Mouse (Mus musculus): ENCODE measurements around the gene Fam192a.

Gene Fam192a

GRCm38 (mm10) chr8:94601607-94602385 lies at the start of gene Fam192a, which contains the start of gene Rspry1:
Gene Fam192a, minus strand, starts transcription at chr8:94601997.
Gene Rspry1, plus strand, starts transcription at chr8:94601937.
- peak; percentile 100 for DNase-seq

- no peak for DNase-seq
These were observed 47.7 kb upstream of the Fam192a start for GRCm38 (mm10) chr8:94649496-94649895.

DNA sequence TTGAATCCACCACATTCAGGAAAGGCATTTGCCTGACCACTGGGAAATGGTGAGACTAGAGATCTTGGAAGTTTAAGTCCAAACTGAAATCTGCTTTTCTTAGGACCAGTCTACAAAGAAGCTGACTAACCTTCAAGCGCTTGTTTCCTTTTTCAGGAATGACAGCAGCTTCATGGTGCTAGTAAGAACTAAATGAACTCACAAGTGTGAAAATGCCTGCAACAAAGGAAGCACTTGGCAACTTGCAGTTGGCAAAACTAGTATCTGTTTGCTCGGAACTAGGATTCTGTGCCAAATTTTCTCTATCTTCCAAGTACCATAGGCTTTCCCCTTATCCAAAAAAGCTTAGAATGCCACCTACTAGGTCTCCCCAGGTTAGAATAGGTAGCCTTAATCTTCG lies 44.4 kb upstream of the Fam192a start:
- no peak for DNase-seq

- DNase-seq = no peak
These were observed 43.4 kb upstream of the Fam192a start for GRCm38 (mm10) chr8:94645202-94645601.

DNA sequence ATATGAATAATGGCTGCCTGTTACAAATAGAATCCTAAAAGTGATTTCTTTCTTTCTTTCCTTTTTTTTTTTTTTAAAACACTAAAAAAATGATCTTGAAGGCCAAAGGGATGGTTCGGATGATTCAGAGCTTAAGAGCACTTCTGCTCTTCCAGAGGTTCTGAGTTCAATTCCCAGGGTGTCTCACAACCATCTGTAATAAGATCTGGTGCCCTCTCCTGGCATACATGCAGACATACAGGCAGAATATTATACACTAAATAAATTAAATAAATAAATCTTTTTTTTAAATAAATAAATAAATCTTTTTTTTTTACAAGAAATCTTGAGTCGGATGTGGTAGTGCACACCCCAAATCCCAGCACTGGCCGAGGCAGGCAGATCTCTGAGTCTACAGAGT lies 40.1 kb upstream of the Fam192a start:
- no peak for DNase-seq

- no peak for DNase-seq
These were observed 39.4 kb upstream of the Fam192a start for GRCm38 (mm10) chr8:94641183-94641582.

DNA sequence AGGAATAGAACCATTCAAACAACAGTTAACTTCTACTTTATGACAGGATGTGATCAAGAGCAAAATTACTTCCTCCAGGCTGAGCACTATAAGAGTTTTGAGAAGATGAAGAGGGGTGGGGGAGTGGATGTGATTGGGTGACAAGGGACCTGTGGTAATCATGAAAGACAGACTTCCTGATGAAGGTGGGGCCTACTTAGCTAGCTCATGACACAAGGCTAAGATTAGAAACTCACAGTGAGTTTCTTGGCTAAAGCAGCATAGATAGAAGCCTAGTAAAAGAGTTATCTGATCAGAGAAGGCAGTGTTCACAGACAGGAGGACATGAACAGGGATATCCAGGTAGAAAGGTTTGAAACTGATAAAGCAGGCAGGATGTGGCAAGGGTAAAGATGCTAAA lies 32.4 kb upstream of the Fam192a start:
- DNase-seq = no peak

- DNase-seq = no peak
These were observed 31.9 kb upstream of the Fam192a start for GRCm38 (mm10) chr8:94633564-94634194.

DNA sequence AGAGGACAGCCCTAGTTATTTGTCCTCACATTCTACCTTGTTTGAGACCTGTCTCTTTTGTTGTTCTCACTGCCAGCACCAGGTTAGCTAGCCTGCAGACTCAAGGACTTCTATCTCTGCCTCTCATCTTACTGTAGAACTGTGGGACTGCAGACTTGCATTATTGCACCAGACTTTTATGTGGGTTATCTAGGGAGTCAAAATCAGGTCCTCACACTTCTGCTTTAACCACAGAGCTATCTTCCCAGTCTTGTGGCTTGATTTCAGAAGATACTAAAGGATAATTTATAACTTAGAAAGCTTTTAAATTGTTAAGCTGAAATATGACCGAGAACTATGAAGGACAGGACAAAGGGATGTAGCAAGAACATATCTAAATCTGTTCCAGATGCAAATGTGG lies 23.1 kb upstream of the Fam192a start:
- no peak for DNase-seq

DNA sequence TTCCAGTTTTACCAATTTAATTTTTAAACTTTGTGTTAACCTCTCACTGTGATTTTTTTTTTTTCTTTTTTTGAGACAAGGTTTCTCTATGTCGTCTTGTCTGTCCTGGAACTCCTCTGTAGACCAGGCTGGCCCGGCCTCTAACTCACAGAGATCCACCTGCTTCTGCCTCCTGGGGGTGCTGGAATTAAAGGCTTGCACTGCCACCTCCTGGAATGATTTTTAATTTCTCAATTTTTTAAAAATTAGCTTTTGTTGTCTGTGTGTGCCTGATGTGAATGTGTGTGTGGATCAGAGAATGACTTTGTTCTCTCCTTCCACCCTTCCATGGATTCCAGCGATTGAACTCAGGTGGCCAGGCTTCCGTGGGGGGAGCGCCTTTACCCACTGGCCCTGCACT lies 5.3 kb upstream of the Fam192a start:
- no peak for DNase-seq

DNA sequence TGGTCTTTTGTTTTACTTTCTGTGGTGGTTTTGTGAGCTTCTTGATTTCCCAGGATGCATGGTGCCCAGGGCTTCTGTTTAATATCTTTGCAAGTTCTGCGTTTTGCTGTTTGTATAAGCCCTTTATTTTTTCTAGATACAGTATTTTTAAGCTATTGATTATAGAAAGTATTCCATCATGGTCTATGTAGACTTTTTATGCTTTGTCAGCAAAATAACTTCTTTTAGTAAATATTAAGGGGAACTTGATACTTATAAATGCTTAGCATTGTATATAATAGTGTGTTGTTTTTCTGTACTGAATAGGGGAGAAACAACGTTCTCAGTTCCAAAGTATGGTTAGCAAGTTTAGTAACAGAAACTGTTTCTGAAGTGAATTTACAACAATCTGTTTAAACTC lies 2.2 kb upstream of the Fam192a start:
- DNase-seq = no peak

DNA sequence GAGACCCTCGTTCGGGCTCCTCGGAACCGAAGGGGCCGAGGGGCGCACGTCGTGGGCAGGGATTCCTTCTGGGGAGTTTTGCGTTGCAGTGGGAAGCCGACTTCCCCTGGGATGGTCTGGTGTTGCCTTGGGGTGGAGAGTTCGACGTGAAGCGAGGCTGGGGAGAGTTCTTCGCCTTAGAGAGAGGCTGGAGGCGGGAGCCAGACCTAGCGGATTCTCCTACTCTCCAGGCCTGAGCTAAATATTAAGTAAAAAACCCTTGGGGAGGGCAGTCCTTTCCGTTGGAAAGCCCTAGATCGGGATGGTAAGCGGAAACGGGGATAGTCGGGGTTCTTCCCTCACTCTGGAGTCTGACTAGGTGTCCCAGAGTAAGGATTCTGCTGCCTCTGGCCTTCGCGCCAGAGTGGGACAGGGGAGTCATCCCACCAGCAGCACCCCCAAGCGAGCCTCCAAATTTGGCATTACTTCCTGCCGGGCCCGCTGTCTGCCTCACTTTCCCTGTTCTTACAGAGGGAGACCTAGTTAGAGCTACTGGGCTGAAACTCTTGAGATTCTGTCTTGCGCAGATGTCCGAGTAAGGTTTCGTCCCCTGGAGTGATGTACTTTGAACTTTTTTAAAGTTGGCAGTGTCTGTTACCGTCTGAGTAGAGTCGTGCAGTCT lies 804 bp upstream of the Fam192a start:
- DNase-seq = peak; percentile 25 to 28

DNA sequence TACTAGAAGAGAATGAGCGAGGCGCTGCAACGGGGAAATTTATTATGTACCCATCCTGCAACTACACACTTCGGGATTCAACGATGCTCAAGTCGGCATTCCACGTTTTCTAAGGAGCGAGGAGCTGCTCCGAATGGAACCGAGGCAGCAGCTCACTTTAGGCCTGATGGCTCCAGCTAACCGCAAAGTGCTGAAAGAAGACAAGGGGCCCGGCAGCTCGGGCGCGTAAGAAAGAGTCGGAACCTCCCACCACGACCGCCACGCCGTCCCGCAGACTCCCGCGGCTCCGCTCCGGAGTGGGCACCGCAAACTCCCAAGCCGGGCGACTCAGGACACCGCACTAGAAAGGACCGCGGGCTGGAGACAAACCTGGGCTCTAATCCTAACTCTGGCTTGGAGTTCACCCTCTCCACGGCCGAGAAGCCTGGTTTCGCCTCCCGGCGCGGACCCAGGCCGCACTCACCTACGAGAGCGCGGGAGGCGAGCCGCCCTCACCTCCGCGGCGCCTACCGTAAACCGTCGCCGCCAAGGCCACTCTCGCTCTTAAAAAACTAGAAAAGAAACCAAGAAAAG lies 677 bp downstream of the Fam192a start:
- peak in 1 of 2 experiments; percentile 41 for DNase-seq

DNA sequence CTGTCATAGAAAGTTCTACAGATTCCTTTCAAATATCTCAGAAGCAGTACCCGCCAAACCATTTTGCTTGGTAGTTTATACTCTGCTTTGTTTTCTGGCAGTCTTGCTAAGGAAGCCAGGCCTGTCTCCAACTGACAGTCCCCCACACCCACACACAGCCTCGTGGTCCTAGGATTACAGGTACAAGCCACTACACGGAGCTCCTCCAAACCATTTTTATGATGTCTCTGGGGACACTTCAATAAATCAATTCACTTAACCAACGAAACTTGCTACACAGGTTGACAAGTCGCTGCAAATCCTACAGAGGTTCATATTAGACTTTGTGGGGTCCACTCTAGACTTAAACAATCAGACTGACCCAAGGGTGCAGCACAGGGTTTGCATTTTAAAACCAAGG lies 1.3 kb downstream of the Fam192a start:
- DNase-seq = no peak

DNA sequence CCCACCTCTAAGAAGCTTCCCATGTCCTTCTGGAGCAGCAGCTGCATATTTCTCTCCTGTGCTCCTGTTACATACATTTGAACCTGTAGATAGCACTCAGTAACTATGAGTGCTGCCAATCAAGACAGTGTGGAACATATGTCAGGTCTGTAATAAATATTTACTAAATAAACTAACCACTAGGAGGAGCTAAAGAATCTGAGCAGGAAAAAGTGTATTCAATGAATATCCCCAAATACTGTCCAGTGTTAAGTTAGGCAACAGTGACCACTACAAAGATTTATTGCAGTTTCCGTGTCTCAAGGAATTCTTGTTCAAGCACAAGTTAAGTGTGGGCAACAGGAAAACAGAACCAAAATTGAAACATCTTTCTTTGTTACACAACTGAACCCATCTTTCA lies 7.6 kb downstream of the Fam192a start:
- DNase-seq = no peak

DNA sequence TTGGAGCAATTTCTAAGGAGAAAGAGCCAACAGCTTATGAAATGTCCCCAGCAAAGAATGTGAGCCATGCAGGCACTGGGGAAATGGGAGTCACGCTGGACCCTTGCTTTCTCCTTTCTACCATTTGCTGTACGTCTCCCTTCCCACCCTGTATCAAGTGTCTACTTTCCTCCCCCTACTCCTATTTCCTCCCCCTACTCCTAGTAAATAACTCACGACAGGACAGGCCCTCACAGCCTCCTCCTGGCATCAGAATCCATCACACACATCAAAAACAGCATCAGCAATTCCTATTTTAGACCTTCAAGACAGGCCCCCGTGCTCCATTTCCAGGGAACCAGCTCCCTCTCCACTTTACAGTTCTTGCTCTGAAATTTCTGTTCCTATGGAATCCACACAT lies 10.1 kb downstream of the Fam192a start:
- no peak for DNase-seq

- DNase-seq = peak in 1 of 2 experiments; percentile 51
These were observed 17.5 kb downstream of the Fam192a start for GRCm38 (mm10) chr8:94584238-94584817.

GRCm38 (mm10) chr8:94582569-94582968 lies 19.2 kb downstream of the Fam192a start:
- DNase-seq = no peak

GRCm38 (mm10) chr8:94581820-94582483 lies 19.8 kb downstream of the Fam192a start:
- DNase-seq = no peak

DNA sequence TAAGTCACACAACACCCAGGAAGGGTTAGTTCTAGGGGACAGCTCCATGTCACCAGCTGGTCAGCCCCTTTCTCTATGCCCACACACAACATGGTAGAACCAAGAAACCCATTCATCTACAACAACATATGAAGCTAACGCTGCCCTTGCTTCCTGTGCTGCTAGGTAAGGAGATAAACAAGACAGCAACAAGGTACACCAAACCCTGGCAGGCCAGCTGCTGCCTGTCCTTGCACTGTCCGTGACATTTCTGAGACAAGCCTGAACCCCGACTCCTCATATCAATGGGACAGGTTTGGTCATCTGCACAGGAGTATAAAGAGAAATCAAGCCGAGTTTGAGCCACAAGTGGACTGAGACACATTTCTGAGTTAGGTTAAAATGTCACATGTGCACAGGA lies 26.6 kb downstream of the Fam192a start:
- no peak for DNase-seq

DNA sequence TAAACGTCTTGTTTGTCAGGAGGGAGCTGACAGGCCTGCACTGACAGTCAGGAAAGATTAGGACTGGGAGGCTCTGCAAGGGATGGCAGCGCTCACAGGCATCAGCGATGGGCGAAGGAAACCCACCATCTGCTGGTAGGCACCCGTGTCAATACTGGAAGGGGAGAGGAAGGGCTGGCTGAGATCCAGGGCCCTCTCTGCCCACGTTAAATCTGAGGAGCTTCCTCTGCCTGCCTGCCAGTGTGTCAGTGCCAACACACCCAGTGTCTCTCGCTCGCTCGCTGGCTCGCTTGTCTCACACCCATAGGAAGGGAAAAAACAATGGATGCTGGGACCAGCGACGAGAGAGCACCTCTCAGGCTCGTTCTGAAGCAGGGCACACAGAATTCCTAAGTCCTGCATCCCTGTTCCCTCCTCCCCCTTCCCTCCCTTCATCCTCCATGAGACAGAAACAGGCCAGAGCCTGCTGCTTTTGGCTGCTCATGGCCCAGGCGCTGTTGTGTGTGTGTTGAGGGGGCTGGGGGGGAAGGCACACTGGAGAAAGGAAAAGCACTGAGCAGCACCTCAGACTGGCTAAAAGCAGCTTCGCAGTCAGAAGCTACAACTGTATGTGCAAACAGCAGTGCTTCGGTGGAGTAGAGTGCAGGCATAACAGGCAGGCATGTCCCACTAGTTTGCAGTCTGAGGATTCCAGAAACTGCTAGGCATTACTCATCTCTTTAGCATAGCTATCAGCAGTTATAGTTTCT lies 27.5 kb downstream of the Fam192a start:
- no peak for DNase-seq

DNA sequence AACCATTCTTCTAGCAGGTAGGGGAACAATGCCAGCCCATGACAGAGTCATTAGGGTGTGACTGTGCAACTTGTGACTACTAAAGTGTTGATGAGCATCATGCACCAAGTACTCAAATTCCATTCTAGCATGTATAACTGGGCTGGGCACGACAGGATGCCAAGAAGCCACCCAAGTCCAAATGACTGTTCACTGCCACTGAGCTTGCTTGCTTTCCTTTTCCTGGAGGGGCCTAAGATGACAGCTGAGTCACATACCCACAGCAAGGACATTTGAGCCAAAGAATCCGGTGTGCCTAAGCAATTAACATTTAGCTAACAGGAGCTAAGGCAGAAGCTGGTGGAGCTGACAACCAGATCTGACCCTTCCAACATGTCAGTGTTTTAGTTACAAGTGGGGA lies 29.9 kb downstream of the Fam192a start:
- DNase-seq = no peak
